Mouse (Mus musculus) mouse embryonic stem cell (cell line): ENCODE measurements around the gene Bnip3.

Source experiments
- in situ Hi-C, 2 experiments: fragments of 300-500 bp; cut with MboI; formaldehyde crosslinking; loops; 1 replicate in 1 of 2; 3 replicates in 1 of 2; pipeline ENCODE4 v1.14.3; 2019 to 2020; ENCODE audit warnings: low sequenced_read_pairs in 2 of 2, low pct_unique_long_range_greater_than_20kb in 1 of 2, mixed read lengths in 1 of 2; ENCODE audit not compliant: unreplicated experiment in 1 of 2

The Bnip3 gene

DNA sequence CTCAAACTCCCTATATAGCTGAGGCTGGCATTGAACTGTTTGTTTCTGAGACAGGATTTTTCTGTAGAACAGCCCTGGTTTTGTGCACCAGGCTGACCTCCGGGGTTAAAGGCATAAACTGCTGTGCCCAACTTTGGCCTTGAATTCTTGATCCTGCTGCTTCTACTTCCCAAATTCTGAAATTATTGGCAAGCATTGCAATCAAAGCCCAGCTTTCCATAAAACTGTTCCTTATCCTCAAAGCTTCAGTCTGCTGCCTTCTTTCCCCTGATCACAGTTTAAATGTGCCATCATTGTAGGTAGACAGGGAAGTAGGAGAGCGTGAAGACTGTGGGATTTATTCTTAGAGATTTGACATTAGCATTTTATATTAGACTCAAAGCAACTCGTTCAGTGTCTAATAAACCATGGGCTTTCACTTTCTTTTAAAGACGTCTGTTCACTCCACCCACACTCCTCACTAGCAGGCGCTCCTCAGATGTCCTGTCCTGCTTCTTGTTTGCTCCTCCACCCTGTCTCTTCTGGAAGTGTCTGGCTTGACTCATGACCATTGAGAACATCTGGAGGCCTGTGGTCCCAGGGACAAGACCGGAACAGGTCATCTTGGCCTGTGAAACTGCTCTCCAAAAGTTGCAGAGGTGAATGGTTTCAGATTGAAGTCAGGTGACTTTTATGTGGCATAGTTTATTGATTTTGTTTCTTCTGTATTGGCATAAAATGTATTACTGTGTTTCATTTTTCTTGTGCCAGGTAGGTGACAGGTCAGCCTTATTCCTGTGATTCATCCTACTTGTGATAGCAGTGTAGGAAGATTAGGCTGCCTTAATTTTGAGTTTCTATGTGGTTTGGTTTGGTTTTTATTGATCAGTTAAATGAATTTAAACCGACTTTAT is 61.0 kb downstream of the Bnip3 start:
- in situ Hi-C loops = loop anchor here in 1 of 2 experiments (25.0 kb wide), 1 partner anchor 1361 kb away; no protein-coding TSS in a partner anchor

DNA sequence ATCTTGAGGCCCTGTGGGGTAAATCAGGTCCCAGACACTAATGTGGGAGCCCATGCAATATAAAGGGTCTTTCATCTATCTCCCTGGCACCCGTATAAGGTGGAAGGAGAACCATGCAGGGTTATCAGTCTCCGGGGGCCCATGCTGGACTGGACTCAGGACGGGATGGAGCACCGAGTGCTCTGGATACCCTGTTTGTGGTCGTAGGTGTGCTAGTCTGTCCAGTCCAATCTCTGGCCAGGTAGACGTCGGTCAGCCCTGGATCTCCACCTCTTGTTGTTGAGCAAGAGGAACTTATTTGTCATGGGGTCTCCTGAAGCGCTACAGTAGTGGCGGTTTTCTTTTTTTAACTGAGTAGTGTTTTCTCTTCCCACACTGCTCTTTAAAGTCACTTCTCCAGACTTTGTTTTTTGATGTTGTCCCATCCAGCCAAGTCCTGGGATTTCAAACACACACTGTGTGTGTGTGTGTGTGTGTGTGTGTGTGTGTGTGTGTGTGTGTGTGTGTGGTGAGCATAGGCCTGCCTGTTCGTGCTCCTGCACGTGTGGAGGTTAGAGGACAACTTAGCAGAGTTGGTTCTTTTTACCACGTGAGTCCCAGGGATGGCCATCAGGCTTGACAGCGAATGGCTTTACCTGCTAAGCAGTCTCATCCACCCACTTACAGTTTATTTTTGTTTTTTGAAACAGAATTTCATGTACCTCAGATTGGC is 61.8 kb downstream of the Bnip3 start:
- in situ Hi-C loops = loop anchor here in 1 of 2 experiments (25.0 kb wide), 1 partner anchor 1360 kb away; no protein-coding TSS in a partner anchor

DNA sequence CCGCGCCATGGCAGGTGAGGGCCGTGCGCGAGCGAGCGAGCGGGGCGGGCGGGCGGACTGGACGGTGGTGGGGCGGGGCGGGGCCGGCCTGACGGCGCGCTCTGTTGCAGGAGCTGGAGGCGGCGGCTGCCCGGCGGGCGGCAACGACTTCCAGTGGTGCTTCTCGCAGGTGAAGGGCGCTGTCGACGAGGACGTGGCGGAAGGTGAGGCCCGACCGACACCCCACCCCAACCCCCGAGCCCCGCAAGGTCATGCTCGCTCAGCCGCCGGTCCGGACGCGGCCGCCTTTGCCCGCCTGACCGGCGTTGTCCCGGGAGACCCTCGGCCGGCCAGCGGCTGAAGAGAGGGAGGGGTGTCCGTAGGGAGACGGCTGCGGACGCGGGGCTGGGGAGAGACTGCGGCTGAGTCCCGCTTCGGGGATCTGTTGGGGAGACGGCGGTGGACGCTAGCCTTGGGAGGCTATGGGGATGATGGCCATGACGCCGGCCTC is 62.8 kb downstream of the Bnip3 start:
- in situ Hi-C loops = loop anchor here in 1 of 2 experiments (25.0 kb wide), 1 partner anchor 1359 kb away; no protein-coding TSS in a partner anchor

DNA sequence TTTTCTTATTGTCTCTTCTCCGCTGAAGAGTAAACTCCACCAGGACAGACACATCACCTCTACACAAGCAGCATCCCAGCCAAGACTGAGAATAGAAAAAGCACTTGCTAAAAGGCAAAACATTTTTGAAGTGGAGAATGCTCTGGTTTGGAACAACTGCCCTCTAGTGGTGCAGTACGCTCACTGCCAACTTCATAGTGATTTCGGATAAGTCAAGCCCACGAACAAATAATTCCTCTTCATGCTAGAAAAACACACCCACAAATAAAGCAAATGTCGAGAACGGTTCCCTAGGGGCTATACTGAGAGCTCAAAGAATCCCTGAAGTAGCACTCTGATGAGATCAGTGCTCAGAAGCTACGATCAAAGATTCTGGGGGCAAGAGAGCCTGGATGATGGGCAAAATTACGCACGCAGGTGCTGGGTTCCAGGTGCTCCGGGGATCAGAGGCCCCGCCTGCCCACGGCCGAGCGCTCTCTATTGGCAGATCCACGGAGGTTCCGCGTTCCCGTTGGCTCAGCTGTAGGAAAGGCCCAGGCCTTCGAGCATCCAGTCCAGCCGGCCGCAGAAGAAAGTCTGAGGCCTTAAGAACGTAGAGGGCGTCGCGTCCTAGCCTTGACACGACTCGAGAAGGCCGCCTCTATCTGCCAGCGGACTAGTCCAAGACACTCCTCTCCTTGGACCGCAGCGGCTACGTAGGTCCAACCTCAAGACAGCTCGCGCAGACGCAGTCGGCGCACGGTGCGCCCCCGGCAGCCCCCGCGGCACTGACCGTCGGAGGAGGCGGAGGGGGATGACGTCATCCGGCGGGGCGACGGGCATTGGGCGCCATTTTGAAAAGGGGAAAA is 63.6 kb downstream of the Bnip3 start, which contains the start of the genes Ppp2r2d and Mapk1ip1:
TSS of gene Ppp2r2d (plus strand) at position 536 of the 848 bp plus-strand sequence.
TSS of gene Mapk1ip1 (minus strand) at position 730 of the 848 bp plus-strand sequence.
- in situ Hi-C loops = loop anchor here in 1 of 2 experiments (25.0 kb wide), 1 partner anchor 1358 kb away; no protein-coding TSS in a partner anchor

DNA sequence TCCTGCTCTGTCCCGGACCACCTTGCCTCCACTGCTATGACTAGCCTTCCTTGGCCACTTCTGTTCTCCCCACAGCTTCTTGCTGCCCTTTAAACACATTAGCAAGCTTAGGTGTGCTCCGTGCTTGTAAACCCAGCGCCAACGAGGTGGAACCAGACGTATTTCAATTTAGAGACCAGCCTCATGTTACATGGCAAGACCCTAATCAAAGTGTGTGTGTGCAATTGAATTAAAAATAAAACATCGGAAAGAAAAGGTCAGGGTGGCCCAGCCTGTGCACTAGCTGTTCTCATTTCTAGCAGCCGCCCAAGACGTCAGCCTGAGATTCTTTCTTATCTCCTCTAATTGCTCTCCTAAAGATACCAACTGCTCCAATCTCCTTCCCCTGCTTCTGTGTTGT is 64.2 kb downstream of the Bnip3 start:
- in situ Hi-C loops = loop anchor here in 1 of 2 experiments (25.0 kb wide), 1 partner anchor 1358 kb away; no protein-coding TSS in a partner anchor

DNA sequence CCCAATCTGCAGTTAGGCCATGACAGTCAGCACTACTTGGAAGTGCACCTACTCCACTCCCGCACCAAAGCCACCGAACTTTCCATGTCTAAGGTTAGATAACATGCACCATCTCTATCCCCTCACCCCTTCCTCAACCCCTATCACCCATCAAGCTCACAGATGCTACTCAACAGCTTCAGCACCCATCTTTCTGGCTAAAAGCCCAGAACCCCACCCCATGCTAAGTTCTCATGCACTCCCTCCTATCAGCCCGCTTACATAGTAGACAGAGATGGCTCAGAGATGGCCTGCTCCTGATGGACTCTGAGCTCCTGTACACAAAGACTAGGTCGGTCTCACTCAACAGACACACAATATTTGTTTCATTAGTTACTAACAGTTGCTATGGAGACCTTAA is 65.9 kb downstream of the Bnip3 start:
- in situ Hi-C loops = loop anchor here (5.0 to 25.0 kb wide), 2 partner anchors 79 to 1356 kb away; no protein-coding TSS in a partner anchor

DNA sequence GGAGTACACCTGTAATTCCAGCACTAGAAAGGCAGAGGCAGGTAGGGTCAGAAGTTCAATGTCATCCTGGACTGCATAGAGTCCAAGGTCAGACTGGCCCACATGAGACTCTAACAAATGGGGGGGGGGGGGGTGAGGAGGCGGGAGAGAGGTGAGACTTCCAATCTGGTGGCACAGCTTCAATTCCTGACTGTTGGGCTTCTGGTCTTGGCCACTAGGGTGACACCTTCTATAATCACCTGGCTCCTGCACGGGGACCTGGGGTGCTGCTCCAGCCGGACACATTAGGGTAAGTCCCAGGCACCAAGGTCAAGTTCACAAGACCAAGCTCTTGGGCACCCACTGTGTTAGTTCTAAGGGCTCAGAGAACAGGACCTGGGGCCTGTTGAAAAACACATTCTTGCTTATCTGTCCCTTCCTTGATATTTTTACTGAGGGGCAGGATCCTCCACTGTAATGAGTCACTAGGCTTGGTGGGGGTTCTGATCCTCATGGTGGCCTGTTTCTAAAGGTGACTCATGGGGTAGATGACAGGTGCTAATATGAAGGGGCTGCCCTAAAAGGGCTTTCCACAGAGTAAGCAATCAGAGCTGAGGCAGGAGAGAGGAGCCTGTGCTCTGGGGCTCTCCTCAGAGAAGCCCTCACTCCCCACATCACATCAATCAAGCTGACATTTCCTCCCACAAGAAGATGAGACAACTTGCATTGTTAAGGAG is 67.7 kb downstream of the Bnip3 start:
- in situ Hi-C loops = loop anchor here (5.0 to 25.0 kb wide), 2 partner anchors 81 to 1354 kb away; no protein-coding TSS in a partner anchor
